In genomic region chr10:78360290-78360711, GRCm38 (mm10) we compare ENCODE assay signal across 13 mouse cellular contexts. TPM values are rescaled to one million over a fixed set of nuclear protein-coding genes. Genes with fewer than 3 reads are reported as not detected.
DNase-seq lines count a peak whose midpoint lies in the region; ATAC-seq and TF ChIP-seq lines count a peak whose summit lies in the region.
"Had no signal": no experiment of that assay in that cellular context is flagged by ENCODE, and none has a peak within 500 bp of the region (broad histone marks: within the 10 kb centered on the region; RNA-seq: fewer than 3 reads in every experiment).

No protein-coding gene starts in this region.

- no peak for TF ChIP-seq CTCF in gastrocnemius, adult 2 months (IDR thresholded peaks at IDR 0.05)
- no peak for TF ChIP-seq CTCF in midbrain, postnatal 0 days (IDR thresholded peaks at IDR 0.05)

- WGBS in midbrain, postnatal 0 days, result 74% methylated on average over 3 of the region's 3 CpGs
- WGBS in midbrain, embryonic 11.5 days, result 82% methylated on average over 3 of the region's 3 CpGs

- intact Hi-C loops in gastrocnemius, adult 2 months (cut with DNase I), result no loop called here

- H3K4me1 ChIP-seq in midbrain, postnatal 0 days (ENCODE audit: insufficient read depth, low read length), result no peaks in the 10 kb centered on the region
- H3K4me1 ChIP-seq in midbrain, embryonic 11.5 days (ENCODE audit: control insufficient read depth, insufficient read depth, low read length), result no peaks in the 10 kb centered on the region
- H3K4me1 ChIP-seq: forebrain, embryonic 10.5 days; hindbrain, embryonic 15.5 days; neural tube, embryonic 12.5 days had no signal

- no peak overlapping the region for H3K9ac ChIP-seq in midbrain, postnatal 0 days (replicated peaks; ENCODE audit: low read length, poor library complexity, severe bottlenecking)
- H3K9ac ChIP-seq in midbrain, embryonic 11.5 days (ENCODE audit: low read length), result no peak overlapping the region
- H3K9ac ChIP-seq: hindbrain, embryonic 15.5 days; neural tube, embryonic 12.5 days had no signal

- no peaks in the 10 kb centered on the region for H3K9me3 ChIP-seq in midbrain, postnatal 0 days (ENCODE audit: low read length)
- H3K9me3 ChIP-seq in midbrain, embryonic 11.5 days (ENCODE audit: control insufficient read depth, low read length), result no peaks in the 10 kb centered on the region
- H3K9me3 ChIP-seq: forebrain, embryonic 10.5 days; hindbrain, embryonic 15.5 days; neural tube, embryonic 12.5 days had no signal

- no peak overlapping the region for H3K4me2 ChIP-seq in midbrain, postnatal 0 days (ENCODE audit: low read depth, low read length, poor library complexity, severe bottlenecking)
- H3K4me2 ChIP-seq in midbrain, embryonic 11.5 days, result no peak overlapping the region
- H3K4me2 ChIP-seq: hindbrain, embryonic 15.5 days; neural tube, embryonic 12.5 days had no signal

- H3K36me3 ChIP-seq in midbrain, postnatal 0 days (ENCODE audit: insufficient read depth, low read length), result no peaks in the 10 kb centered on the region
- no peaks in the 10 kb centered on the region for H3K36me3 ChIP-seq in midbrain, embryonic 11.5 days (ENCODE audit: control insufficient read depth, insufficient read depth, low read length)
- H3K36me3 ChIP-seq: forebrain, embryonic 10.5 days; hindbrain, embryonic 15.5 days; neural tube, embryonic 12.5 days had no signal

- no peaks in the 10 kb centered on the region for H3K27me3 ChIP-seq in midbrain, postnatal 0 days (ENCODE audit: insufficient read depth, low read length)
- H3K27me3 ChIP-seq in midbrain, embryonic 11.5 days (ENCODE audit: control insufficient read depth, insufficient read depth, low read length), result no peaks in the 10 kb centered on the region
- H3K27me3 ChIP-seq: hindbrain, embryonic 15.5 days; neural tube, embryonic 12.5 days had no signal

- DNase-seq in gastrocnemius, adult 2 months, result peak; percentile 60
- DNase-seq in gastrocnemius, adult 8-10 months (ENCODE audit: low spot score in 2 of 2), result no peak
- DNase-seq in midbrain, postnatal 0 days (ENCODE audit: low spot score), result peak; percentile 46
- no peak for DNase-seq in midbrain, embryonic 11.5 days (ENCODE audit: low spot score, missing footprints)
- peak; percentile 89 to 92 for DNase-seq in cerebellum, postnatal 10 days
- DNase-seq in ovary, postnatal 10 days (ENCODE audit: low spot score), result no peak
- no peak for DNase-seq in right cerebral cortex, postnatal 36 days (ENCODE audit: low spot score in 2 of 2)
- no peak for DNase-seq in lung, adult 18-20 months
- DNase-seq: lung, postnatal 14 days; spleen, adult 18-20 months had no signal

- ATAC-seq in midbrain, postnatal 0 days (ENCODE audit: low FRiP score), result no peak
- ATAC-seq in midbrain, embryonic 11.5 days (ENCODE audit: low FRiP score), result no peak

- H3K4me3 ChIP-seq in gastrocnemius, adult 2 months, result no peak overlapping the region
- H3K4me3 ChIP-seq in midbrain, postnatal 0 days (ENCODE audit: low read depth, low read length), result no peak overlapping the region
- H3K4me3 ChIP-seq in midbrain, embryonic 11.5 days (ENCODE audit: low read depth, low read length), result no peak overlapping the region
- H3K4me3 ChIP-seq: forebrain, embryonic 10.5 days; hindbrain, embryonic 15.5 days; neural tube, embryonic 12.5 days had no signal

- H3K27ac ChIP-seq in gastrocnemius, adult 2 months, result peak overlapping the region; percentile 64
- no peak overlapping the region for H3K27ac ChIP-seq in midbrain, postnatal 0 days (ENCODE audit: low read depth, low read length)
- H3K27ac ChIP-seq in midbrain, embryonic 11.5 days (ENCODE audit: low read depth, low read length), result no peak overlapping the region
- H3K27ac ChIP-seq: forebrain, embryonic 10.5 days; hindbrain, embryonic 15.5 days; neural tube, embryonic 12.5 days had no signal

RNA-seq across cellular contexts. Expression of gene Agpat3, which starts 8.0 kb away (rescaled TPM):
- total RNA-seq in gastrocnemius, adult 2 months (2021), result 100 to 1,000 TPM; 108 to 135 TPM
- total RNA-seq in gastrocnemius, adult 8-10 months (2022), result 100 to 1,000 TPM; 107 to 126 (median 122) TPM
- 106 and 137 TPM in 2 replicates for total RNA-seq in midbrain, postnatal 0 days (2014; rRNA removed)
- 91.7 and 96.8 TPM in 2 replicates for polyA plus RNA-seq in midbrain, postnatal 0 days (2015; fragmentation: Nextera tagmentation; extraction: Ambion mirVana)
- polyA plus RNA-seq in midbrain, embryonic 11.5 days (2014; fragmentation: Nextera tagmentation; extraction: Ambion mirVana), result 37.8 and 46.3 TPM in 2 replicates

RNA-seq across cellular contexts. Expression of gene Rrp1, which starts 52.5 kb away (rescaled TPM):
- 10 to 100 TPM; 63.5 to 66.4 TPM for total RNA-seq in gastrocnemius, adult 2 months (2021)
- 10 to 100 TPM; 54.6 to 63.3 (median 59.5) TPM for total RNA-seq in gastrocnemius, adult 8-10 months (2022)
- total RNA-seq in midbrain, postnatal 0 days (2014; rRNA removed), result 219 and 237 TPM in 2 replicates
- polyA plus RNA-seq in midbrain, postnatal 0 days (2015; fragmentation: Nextera tagmentation; extraction: Ambion mirVana), result 439 and 462 TPM in 2 replicates
- polyA plus RNA-seq in midbrain, embryonic 11.5 days (2014; fragmentation: Nextera tagmentation; extraction: Ambion mirVana), result 223 and 244 TPM in 2 replicates

Comparison
In these comparisons a context has a peak if more than half of its experiments do, and no peak if none do; other contexts are left out.
1. DNase-seq: peak in gastrocnemius, adult 2 months (single experiment), midbrain, postnatal 0 days (single experiment) and cerebellum, postnatal 10 days (2 of 2); none in gastrocnemius, adult 8-10 months (0 of 2), midbrain, embryonic 11.5 days (single experiment), ovary, postnatal 10 days (single experiment), right cerebral cortex, postnatal 36 days (0 of 2) and lung, adult 18-20 months (0 of 2).